Mouse (Mus musculus): ENCODE data around the gene Adamts1.

The Adamts1 gene

GRCm38 (mm10) chr16:85802954-85803353 is at the start of gene Adamts1:
TSS of gene Adamts1 (minus strand) at chr16:85803113.
- DNase-seq = peak; percentile 94

- DNase-seq = no peak
Observed at GRCm38 (mm10) chr16:85827066-85827465, 24.2 kb upstream of the Adamts1 start.

GRCm38 (mm10) chr16:85822330-85822916 is 19.5 kb upstream of the Adamts1 start:
- no peak for DNase-seq

DNA sequence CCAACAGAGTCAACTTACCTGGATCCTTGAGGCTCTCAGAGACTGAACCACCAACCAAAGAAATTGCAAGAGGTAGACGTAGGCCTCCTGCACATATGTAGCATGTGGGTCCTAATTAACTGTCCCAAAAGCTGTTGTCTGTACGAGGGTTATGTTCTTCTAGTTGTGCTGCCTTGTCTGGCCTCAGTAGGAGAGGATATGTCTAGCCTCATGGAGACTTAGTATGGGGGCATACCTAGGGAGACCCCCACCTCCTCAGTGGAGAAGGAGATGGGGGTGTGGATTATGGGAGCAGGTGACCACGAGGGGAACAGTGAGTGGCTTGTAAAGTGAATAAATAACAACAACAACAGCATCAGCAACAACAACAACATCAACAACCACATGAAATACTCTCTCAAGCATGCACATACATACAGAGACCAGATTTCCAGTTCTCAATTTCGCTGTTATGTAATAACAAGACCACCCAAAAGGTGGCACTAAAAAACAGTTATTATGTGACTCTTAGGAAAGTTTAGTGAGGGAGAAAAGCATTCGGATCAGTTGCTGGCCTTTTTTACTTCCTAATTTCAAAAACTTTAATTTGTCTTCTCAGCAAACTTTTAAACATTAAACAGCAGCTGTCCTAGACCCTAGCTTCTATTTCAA is 17.0 kb upstream of the Adamts1 start:
- peak; percentile 66 for DNase-seq

DNA sequence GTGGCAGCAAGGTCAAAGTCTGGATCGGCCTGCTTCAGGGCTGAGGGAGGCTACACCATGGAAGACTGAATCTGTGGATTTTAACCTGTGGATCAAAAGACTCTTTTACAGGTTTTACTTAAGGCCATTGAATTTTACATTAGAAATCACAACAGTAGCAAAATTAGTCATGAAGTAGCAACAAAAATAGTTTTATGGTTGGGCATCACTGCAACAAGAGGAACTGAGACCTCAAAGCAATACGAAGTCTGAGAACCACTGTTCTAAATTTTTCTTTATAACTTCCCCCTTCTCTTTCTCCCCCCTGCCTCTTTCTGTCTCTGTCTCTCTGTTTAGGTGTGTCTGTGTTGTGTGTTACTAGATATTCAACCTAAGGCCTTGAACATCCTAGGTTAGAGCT is 11.2 kb upstream of the Adamts1 start:
- DNase-seq = no peak

- DNase-seq = peak; percentile 68
Observed at GRCm38 (mm10) chr16:85807626-85808025, 4.7 kb upstream of the Adamts1 start.

GRCm38 (mm10) chr16:85807072-85807471 is 4.2 kb upstream of the Adamts1 start:
- DNase-seq = peak; percentile 82

DNA sequence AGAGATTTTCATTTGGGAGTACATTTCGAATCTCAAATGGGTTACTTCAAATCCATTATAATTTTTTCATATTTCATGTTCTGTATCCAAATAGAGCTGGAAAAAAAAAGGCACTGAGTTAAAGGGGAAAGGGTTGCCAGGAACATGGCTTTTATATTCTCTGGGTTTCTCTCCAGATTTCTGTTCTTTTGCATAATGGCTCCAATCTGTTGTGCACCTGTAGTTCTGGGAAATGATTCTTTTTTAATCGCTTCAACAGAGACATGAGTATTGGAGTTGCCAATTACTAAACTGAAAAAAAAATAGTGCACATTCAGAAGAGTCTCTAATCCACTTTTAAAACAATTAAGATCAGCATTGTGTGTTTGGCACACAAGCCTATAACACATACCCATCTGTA is 2.7 kb upstream of the Adamts1 start:
- no peak for DNase-seq

DNA sequence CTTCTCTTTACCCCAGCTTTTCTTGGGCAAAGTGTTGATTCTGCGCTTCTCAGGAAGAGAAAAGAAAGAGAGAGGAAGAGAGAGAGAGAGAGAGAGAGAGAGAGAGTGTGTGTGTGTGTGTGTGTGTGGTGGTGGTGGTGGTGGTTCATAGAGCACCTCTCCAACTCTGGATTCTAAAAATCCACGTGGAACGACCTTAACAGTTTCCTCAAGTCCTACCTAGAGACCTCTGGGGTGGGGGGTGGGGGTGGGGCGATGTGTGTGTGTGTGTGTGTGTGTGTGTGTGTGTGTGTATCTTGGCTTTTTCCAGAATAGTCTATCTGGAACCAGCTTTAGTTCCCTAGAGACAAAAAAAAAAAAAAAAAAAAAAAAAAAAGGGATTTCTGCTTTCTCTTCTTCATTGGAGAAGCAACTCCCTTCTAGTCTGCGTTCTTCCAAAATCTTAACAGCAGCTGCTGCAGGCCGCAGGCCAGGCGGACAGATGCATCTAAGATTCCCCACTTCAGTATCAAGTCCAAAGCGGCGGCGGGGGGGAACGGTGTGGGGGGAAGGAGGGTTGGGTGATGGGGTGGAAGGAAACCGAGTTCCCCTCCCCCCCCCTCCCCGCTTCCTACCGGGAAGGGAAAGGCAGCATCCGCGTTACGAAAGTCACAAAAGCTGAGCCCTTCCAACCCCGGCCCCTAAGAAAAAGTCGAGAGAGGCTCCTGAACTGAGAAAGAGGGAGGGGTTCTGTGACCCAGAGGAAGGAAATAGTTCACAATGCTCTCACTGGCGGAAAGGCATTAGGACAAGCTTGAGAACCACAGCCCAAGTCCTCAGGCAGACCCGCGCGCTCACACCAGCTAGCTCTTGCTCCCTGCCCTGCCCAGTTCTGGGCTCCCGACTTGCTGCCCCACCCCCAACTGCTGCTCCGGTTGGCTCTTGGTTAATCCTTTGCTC is 969 bp upstream of the Adamts1 start:
- peak; percentile 86 for DNase-seq

DNA sequence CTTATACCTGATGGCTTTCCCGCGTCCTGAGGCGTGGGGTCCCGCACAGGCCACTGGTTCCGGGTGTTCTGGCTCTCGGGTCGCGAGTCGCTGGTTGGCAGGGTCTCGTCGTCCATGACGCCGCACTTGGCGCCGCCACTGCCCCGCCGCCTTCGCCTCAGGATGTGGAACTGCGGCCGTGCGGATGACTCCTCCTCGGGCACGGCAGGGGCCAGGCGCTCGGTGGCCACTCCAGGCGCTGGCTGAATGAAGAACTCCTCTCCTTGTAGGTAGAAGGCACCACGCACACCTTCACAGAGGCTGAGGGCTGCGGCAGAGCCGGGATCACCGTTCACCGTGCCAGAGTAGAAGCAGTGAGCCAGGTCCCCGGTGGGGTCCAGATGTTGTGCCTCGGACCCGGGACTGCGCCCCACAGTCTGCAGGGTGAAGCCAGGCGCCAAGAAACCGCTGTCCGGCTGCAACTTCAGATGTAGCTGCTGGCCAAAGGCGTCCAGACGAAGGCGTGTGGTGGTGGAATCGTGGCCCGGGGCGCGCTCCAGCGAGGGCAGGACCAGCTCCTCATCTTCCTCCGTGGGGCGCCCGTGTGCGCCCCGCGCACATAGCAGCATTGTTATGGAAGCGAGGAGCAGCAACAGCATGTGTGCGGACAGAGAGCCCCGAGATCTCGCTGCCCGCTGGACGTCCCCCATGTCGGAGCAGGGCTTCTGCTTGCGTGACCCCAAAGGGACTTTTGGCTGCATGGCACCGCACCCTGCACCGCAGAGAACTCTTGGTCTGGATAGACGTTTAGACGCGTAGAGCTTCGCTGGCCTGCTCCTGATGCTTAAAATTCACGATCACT is 722 bp downstream of the Adamts1 start:
- peak; percentile 75 for DNase-seq

DNA sequence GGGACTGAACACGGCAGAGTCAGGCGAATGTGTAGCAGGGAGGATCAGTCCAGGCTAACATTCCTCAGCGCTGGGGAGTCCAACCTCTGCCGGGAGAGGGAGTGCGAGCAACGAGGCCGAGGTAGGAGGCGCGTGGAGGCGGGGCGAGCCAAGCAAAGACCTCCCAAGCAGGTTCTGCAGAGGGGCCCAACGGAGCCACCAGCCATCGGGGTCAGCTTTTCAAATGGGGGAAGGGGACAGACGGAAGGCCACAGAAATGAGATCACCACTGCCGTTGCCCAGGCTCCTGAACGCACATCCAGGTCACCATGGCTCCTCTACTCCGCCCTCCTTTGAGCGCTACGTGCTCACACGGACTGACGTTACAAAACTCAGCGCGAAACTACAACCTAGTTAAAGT is 1.7 kb downstream of the Adamts1 start:
- peak; percentile 91 for DNase-seq

- DNase-seq = peak; percentile 92
Observed at GRCm38 (mm10) chr16:85800691-85801090, 2.2 kb downstream of the Adamts1 start.

DNA sequence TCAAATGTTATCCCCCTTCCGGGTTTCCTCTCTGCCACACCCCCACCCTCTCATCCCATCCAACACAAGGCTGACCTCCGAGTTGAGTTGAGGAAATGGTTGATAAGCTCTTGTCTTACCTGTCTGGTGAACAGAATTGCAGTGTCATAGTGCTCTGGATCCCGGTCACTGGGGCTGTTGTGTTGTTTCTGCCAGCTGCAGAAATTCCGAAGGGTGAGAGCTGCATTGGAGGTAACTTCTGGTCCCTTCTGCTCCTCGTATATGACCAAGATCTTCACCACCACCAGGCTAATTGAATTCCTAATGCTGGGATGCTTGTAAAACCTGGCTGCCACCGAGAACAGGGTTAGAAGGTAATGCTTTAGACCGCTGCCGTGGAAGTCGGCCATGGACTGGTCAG is 2.9 kb downstream of the Adamts1 start:
- no peak for DNase-seq

- DNase-seq = no peak
Observed at GRCm38 (mm10) chr16:85798334-85798733, 4.6 kb downstream of the Adamts1 start.

GRCm38 (mm10) chr16:85797161-85797560 is 5.8 kb downstream of the Adamts1 start:
- DNase-seq = no peak

GRCm38 (mm10) chr16:85795731-85796130 is 7.2 kb downstream of the Adamts1 start:
- DNase-seq = no peak

DNA sequence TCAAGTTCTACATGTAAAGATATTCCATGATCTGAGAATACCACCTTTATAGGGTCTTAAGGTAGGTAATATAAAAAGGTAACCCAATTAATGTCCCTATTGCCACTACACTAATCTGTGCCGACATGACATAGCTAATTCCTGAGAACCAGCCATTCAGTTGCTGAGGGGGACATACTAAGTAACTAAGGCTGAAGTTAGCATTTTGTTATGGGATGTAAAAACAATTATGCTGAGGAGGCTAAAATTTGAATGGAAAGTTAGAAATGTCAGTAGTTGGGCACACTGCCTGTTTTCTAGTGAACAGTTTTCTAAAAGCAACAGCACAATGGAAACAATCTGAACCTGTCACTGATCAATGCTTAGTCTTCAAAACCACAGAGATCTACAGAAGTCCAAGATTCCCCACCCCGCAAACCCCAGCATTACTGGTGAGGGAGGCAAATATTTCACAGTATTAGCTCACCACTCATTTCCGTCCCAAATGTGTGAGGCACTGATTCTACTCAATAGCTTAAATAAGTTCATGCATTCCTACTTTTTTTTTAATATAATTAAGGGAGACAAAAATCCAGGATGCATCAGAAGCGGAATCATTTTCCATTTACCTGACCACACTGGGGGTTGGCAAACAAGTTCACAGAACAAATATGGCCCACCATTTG is 9.6 kb downstream of the Adamts1 start:
- DNase-seq = no peak

- no peak for DNase-seq
Observed at GRCm38 (mm10) chr16:85781076-85781475, 21.8 kb downstream of the Adamts1 start.

DNA sequence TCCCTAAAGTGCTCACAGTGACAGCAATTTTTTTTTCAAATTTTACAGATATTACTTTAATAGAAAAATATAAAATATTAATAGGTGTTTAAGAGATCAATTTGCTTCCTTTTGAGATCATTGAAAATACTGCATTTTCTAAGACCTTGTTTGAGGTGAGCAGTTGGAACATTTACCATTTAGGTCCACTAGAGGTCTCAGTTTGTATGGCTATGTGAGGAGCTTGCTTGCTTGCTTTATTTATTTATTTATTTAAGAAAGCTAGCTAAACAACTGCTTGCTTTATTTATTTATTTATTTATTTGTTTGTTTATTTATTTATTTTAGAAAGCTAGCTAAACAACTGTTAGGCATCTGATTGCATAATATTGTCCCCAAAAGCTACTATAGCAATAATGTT is 23.1 kb downstream of the Adamts1 start:
- peak; percentile 42 for DNase-seq

DNA sequence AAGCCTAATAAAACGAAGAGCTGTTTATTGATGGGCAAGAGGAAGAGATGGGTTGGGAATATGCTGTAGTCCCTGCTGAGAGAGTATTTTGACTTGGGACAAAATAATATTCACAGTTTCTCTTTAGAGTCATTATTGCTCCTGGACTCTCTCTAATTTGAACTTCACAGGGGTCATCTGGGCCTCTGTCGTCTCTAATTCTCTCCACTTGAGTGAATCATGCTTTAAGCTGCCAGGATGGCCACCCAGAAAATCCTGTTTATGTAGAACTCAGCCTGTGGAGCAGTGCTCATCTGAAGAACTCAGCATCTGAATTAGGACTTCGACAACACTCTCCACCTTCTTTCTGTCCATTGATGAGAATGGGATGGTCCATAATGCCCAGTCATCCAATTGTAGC is 30.6 kb downstream of the Adamts1 start:
- no peak for DNase-seq

DNA sequence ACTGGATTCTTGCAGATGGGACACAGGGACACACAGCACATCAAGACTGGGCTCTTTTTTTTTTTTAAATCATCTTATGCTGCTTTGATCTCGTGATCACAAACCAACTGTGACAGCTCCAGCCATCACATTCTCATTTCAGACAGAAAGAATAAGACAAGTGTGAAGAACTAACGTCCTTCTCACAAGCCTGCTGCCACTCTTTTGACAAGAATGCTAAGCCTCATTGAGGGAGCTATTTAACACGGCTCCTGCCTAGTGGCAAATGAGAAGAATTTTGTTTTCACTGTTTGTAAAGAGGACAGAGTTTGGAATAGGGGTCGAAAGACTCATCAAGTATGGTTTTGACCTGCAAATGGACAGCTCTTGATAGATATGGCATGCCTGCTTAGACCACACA is 35.6 kb downstream of the Adamts1 start:
- no peak for DNase-seq

DNA sequence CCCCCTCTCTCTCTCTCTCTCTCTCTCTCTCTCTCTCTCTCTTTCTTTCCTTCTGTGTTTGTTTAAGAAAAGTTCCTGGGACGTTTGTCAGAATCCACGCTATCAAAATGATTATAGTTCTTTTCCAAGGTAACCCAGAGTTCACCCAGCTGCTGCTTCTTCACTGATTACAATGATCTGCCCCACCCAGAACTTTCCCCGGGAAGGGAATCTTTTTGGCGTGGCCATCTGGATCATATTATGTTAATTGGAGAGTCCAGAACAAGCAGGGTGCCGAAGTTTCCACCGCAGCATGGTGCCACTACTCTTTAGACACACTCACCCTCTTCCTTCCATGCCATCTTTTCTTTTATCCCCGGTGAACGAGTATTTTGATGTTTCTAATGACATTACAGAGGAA is 37.2 kb downstream of the Adamts1 start:
- peak; percentile 45 for DNase-seq

Data from embryo, embryonic 11 days (tissue).